Mouse (Mus musculus) ES-E14 (cell line): ENCODE measurements around the gene Hap1.

Source experiments
- CHD2 ChIP-seq: IDR thresholded peaks from 2 replicates; pipeline ENCODE4 v1.6.1; 2014; ENCODE audit warnings: mild to moderate bottlenecking, low read depth, low read length, inconsistent platforms
- MAFK ChIP-seq: IDR thresholded peaks from 2 replicates; pipeline ENCODE4 v1.6.1; 2014; ENCODE audit warnings: mild to moderate bottlenecking, low read depth, low read length, inconsistent platforms; ENCODE audit not compliant: insufficient read depth

DNA sequence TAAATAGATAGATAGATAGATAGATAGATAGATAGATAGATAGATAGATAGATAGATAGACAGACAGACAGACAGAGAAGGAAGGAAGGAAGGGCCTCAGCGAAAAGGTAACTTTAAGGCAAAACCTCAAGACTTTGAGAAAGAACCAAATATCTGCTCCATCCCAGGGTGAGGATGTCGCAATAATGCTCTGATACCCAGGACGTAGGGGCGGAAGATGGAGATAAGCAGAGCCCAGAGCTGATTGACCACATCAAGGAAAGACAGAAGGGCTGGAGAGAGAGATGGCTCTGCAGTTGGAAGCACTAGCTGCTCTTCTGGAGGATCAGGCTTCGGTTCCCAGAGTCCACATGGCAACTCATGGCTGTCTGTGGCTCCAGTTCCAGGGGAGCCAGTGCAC, 54.6 kb downstream of the Hap1 start:
- no peak for TF ChIP-seq MAFK
- TF ChIP-seq CHD2: no peak
